Mouse (Mus musculus) forebrain, embryonic 15.5 days (tissue): ENCODE data around the gene Prkcb. TPM values are rescaled to one million over a fixed set of nuclear protein-coding genes. Genes with fewer than 3 reads are reported as not detected.

Source experiments
- ATAC-seq: fragments of 200-750 bp; cut with Nextera tagmentation; replicated peaks from 2 replicates; pipeline ENCODE4 v1.8.0; 2017; ENCODE audit warnings: mild to moderate bottlenecking, moderate TSS enrichment, moderate library complexity
- H3K27ac ChIP-seq: fragments of 300-500 bp; sonication (generic); replicated peaks from 2 replicates; pipeline ENCODE4 v1.5.1; 2015; ENCODE audit warnings: mild to moderate bottlenecking, inconsistent platforms
- H3K27me3 ChIP-seq: fragments of 300-500 bp; sonication (generic); 2 replicates; pipeline ENCODE4 v1.6.1; 2015; ENCODE audit warnings: inconsistent platforms
- H3K36me3 ChIP-seq: fragments of 300-500 bp; sonication (generic); 2 replicates; pipeline ENCODE4 v1.6.1; 2015; ENCODE audit warnings: mild to moderate bottlenecking, inconsistent platforms
- H3K4me1 ChIP-seq: fragments of 300-500 bp; sonication (generic); 2 replicates; pipeline ENCODE4 v1.6.1; 2015; ENCODE audit warnings: inconsistent platforms
- H3K4me2 ChIP-seq: fragments of 300-500 bp; sonication (generic); replicated peaks from 2 replicates; pipeline ENCODE4 v1.6.1; 2015; ENCODE audit warnings: mild to moderate bottlenecking, inconsistent platforms
- H3K4me3 ChIP-seq: fragments of 300-500 bp; sonication (generic); 2 replicates; pipeline ENCODE4 v1.5.1; 2015; ENCODE audit warnings: mild to moderate bottlenecking, inconsistent platforms
- H3K9ac ChIP-seq: fragments of 300-500 bp; sonication (generic); replicated peaks from 2 replicates; pipeline ENCODE4 v1.6.1; 2015; ENCODE audit warnings: mild to moderate bottlenecking, inconsistent platforms
- H3K9me3 ChIP-seq: fragments of 300-500 bp; sonication (generic); 2 replicates; pipeline ENCODE4 v1.6.1; 2016; ENCODE audit warnings: inconsistent platforms
- WGBS: fragments of 180-500 bp; shearing (Covaris S2); methylation state at CpG from one replicate; pipeline ENCODE4 v1.1.7; 2015; ENCODE audit warnings: mixed read lengths; 5-methylcytosine and 5-hydroxymethylcytosine counted together
- polyA plus RNA-seq: library from polyadenylated mRNA; unstranded; fragments of >200 nt; fragmentation: Nextera tagmentation; extraction: Ambion mirVana; gene quantifications from 2 replicates; pipeline ENCODE4 v1.2.1, GENCODE M21; 2015

Prkcb gene
- polyA plus RNA-seq, 1 experiment from 2014 or later = 48.6 TPM

DNA sequence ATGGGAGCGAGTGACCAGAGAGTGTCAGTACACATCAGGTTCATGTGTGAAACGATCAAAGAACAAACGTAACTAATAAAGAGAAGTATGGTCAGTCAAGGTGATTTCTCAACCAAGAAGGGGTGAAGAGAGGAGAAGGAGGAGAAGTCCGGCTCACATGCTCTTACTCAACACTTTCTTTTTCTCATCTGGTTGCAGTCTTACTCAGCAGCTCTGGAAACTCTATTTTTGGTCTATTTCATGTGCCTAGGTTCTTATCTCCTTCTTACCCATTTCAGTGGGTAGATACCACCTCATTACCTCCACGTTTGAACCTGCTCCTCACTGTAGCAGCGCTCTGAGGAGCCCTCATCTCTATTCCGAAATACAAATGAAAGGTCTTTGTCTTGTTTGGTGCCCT, 31.8 kb upstream of the Prkcb start:
- ATAC-seq = no peak
- H3K4me3 ChIP-seq = no peak overlapping the region
- H3K27me3 ChIP-seq = no peaks in the 10 kb centered on the region
- H3K27ac ChIP-seq = no peak overlapping the region
- H3K4me2 ChIP-seq = no peak overlapping the region
- 0 out of 2 replicates have a peak, but pooled peaks cover 2% of the 10 kb centered on the region for H3K4me1 ChIP-seq
- no peaks in the 10 kb centered on the region for H3K36me3 ChIP-seq
- no peak overlapping the region for H3K9ac ChIP-seq
- no peaks in the 10 kb centered on the region for H3K9me3 ChIP-seq
- WGBS = 84% methylated on average over 7 of the region's 7 CpGs

DNA sequence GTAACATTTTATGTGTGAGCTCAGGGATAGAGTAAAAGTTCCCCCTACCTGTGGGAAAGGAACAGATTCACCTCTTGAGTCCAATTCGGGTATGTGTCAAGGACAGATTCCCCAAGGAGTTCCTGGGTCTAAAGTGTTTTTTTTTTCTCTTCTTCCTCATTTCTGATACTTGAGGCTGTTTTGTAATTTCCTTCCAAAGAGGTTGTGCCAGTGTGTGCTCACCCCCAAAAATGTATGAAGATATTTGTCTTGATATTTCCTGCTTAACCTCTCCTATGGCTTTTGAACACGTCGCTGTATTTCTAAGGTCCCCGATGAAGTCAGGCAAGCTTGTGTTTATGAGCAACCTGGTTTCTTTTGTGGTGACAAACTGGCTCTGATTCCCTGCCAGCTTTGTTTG, 30.0 kb upstream of the Prkcb start:
- Histone ChIP-seq H3K9ac (no peak overlapping the region), H3K36me3 (no peaks in the 10 kb centered on the region), H3K9me3 (no peaks in the 10 kb centered on the region), H3K27me3 (no peaks in the 10 kb centered on the region), H3K4me1 (no peaks in the 10 kb centered on the region), H3K4me2 (no peak overlapping the region), H3K27ac (no peak overlapping the region), H3K4me3 (no peak overlapping the region)
- 86% methylated on average over 4 of the region's 4 CpGs for WGBS
- ATAC-seq = no peak

GRCm38 (mm10) chr7:122260055-122260602, 28.4 kb upstream of the Prkcb start:
- no peak overlapping the region for H3K9ac ChIP-seq
- no peak overlapping the region for H3K4me2 ChIP-seq
- H3K27ac ChIP-seq = no peak overlapping the region
- no peak for ATAC-seq
- no peaks in the 10 kb centered on the region for H3K4me1 ChIP-seq
- no peak overlapping the region for H3K4me3 ChIP-seq
- H3K27me3 ChIP-seq = no peaks in the 10 kb centered on the region
- no peaks in the 10 kb centered on the region for H3K9me3 ChIP-seq
- H3K36me3 ChIP-seq = no peaks in the 10 kb centered on the region
- WGBS = 89% methylated on average over 5 of the region's 5 CpGs

DNA sequence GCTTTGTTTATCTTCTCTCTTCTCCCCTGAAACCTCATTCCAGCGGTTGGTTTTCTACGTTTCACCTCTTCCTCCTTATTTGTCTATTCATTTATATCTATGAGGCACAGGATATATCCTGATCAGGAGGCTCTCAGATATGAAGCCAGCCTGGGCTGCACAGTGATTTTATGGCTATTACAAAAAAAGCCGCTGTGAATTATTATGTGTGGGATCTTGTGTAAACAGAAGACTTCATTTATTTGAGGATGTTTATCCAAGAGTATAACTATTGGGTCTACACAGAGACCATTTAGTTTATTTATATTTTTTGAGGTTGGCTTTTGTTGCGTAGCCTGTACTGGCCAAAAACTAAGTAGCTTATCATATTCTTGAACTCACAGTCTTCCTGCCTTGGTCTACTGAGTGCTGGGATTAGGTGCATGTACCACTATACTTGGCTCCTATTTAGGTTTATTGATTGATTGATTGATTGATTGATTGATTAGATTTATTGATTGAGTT, 19.5 kb upstream of the Prkcb start:
- no peaks in the 10 kb centered on the region for H3K36me3 ChIP-seq
- no peaks in the 10 kb centered on the region for H3K27me3 ChIP-seq
- WGBS = 91% methylated on average over 4 of the region's 4 CpGs
- no peaks in the 10 kb centered on the region for H3K4me1 ChIP-seq
- H3K9ac ChIP-seq = no peak overlapping the region
- H3K9me3 ChIP-seq = no peaks in the 10 kb centered on the region
- no peak overlapping the region for H3K4me2 ChIP-seq
- H3K27ac ChIP-seq = no peak overlapping the region
- H3K4me3 ChIP-seq = no peak overlapping the region
- no peak for ATAC-seq

GRCm38 (mm10) chr7:122272334-122272733, 16.2 kb upstream of the Prkcb start:
- Histone ChIP-seq H3K4me3 (no peak overlapping the region), H3K9me3 (no peaks in the 10 kb centered on the region), H3K9ac (no peak overlapping the region), H3K36me3 (no peaks in the 10 kb centered on the region), H3K27ac (no peak overlapping the region), H3K4me2 (no peak overlapping the region), H3K4me1 (peaks cover 4% of the 10 kb centered on the region; the same call in 1 of the 2 replicates), H3K27me3 (no peaks in the 10 kb centered on the region)
- no peak for ATAC-seq
- WGBS = 91% methylated on average over 2 of the region's 2 CpGs

DNA sequence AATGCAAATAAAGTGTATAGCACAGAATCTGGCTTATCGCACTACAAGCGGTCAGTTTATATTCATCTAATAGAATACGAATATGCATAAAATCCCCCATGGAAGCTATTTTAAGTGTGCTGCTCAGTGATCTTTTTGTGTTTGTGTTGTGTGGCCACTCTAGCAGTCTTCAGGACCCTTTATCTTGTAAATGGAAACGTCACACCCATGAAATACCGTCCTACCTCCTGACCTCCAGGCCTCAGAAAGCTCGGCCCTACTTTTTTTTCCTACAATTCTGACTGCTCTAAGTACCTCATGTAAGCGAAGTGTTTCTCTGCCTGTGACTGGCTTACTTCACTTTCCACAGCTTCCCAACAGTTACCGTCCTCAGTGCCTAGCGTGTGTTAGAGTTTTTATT, 9.0 kb upstream of the Prkcb start:
- Histone ChIP-seq H3K36me3 (no peaks in the 10 kb centered on the region), H3K27ac (no peak overlapping the region), H3K4me3 (no peak overlapping the region), H3K4me2 (no peak overlapping the region), H3K27me3 (no peaks in the 10 kb centered on the region), H3K9ac (no peak overlapping the region), H3K9me3 (no peaks in the 10 kb centered on the region), H3K4me1 (peaks cover 4% of the 10 kb centered on the region; the same call in 1 of the 2 replicates)
- 88% methylated on average over 9 of the region's 9 CpGs for WGBS
- ATAC-seq = no peak

DNA sequence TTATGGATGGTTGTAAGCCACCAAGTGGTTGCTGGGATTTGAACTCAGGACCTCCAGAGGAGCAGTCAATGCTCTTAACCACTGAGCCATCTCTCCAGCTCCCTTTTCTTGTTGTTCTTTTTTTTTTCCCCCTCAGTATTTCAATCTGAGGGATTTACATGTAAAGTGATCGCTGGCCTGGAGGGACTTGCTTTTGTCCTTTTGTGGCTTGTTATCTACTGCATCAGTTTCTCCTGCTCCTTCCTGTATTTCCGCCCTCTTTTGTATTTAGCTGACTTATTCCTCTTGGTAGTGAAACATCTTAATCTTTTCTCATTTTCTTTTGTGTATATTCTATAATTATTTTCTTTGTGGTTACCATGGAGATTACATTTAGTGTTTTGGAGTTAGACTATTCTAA, 8.2 kb upstream of the Prkcb start:
- Histone ChIP-seq H3K9me3 (no peaks in the 10 kb centered on the region), H3K4me2 (no peak overlapping the region), H3K4me3 (no peak overlapping the region), H3K27me3 (no peaks in the 10 kb centered on the region), H3K9ac (no peak overlapping the region), H3K36me3 (no peaks in the 10 kb centered on the region), H3K27ac (no peak overlapping the region), H3K4me1 (peaks cover 4% of the 10 kb centered on the region; the same call in 1 of the 2 replicates)
- no peak for ATAC-seq
- WGBS = 78% methylated on average over 2 of the region's 2 CpGs

GRCm38 (mm10) chr7:122282584-122282983, 6.0 kb upstream of the Prkcb start:
- WGBS = 80% methylated on average over 2 of the region's 2 CpGs

GRCm38 (mm10) chr7:122287217-122287616, 1.3 kb upstream of the Prkcb start:
- Histone ChIP-seq H3K4me3 (no peak overlapping the region), H3K36me3 (no peaks in the 10 kb centered on the region), H3K9me3 (no peaks in the 10 kb centered on the region), H3K4me1 (peaks cover 19% of the 10 kb centered on the region), H3K27ac (no peak overlapping the region), H3K9ac (no peak overlapping the region), H3K4me2 (no peak overlapping the region), H3K27me3 (peaks cover 21% of the 10 kb centered on the region; the same call in 1 of the 2 replicates)
- WGBS = 61% methylated on average over 1 of the region's 1 CpGs
- no peak for ATAC-seq

More at GRCm38 (mm10) chr7:122282584-122282983, 6.0 kb upstream of the Prkcb start:
- no peak for ATAC-seq
- Histone ChIP-seq H3K36me3 (no peaks in the 10 kb centered on the region), H3K27ac (no peak overlapping the region), H3K9me3 (no peaks in the 10 kb centered on the region), H3K4me2 (no peak overlapping the region), H3K4me1 (no peaks in the 10 kb centered on the region), H3K27me3 (0 out of 2 replicates have a peak, but pooled peaks cover 5% of the 10 kb centered on the region), H3K9ac (no peak overlapping the region), H3K4me3 (no peak overlapping the region)

DNA sequence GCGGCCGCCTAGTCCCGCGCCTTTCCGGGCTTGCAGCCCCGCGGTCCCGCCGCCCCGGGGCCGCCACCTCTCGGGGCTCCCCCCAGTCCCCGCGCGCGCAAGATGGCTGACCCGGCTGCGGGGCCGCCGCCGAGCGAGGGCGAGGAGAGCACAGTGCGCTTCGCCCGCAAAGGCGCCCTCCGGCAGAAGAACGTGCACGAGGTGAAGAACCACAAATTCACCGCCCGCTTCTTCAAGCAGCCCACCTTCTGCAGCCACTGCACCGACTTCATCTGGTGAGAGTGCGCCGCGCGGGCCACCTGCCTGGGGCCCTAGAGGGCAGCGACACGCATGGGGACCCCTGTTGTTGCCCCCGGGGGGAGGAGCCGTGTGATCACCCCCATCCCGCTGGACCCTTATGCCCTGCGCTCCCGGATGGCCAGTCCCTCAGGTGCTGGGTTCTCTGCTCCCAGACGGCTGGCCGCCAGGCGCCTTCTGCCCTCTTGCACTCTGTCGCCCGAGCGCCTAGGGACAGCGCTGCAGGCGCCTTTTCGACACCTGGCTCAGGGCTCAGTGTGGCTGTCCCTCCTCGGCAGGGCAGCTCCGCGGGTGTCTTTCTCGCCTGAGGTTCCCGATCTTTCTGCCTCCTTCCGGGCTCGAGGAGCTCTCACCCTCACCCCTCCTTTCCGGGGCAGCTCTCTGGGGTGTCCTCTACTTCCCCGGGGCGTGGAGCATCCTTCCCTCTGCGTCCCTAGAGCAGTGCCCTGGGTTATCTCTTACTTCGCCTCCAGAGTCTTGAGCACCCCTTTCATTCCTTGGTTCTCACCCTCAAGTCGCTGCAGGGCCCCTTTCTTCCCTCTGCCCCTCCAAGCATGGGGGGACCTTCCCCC, 926 bp downstream of the Prkcb start:
- Histone ChIP-seq H3K4me2 (peak overlapping the region; percentile 92), H3K27me3 (peaks cover 21% of the 10 kb centered on the region; the same call in 1 of the 2 replicates), H3K9ac (peak overlapping the region; percentile 60), H3K36me3 (no peaks in the 10 kb centered on the region), H3K27ac (0 out of 2 replicates have a peak overlapping the region, but pooled peaks have one; percentile 31), H3K4me3 (peak overlapping the region; percentile 73), H3K4me1 (peaks cover 19% of the 10 kb centered on the region), H3K9me3 (no peaks in the 10 kb centered on the region)
- peak; percentile 62 for ATAC-seq
- under 1% methylated on average over 66 of the region's 66 CpGs for WGBS

DNA sequence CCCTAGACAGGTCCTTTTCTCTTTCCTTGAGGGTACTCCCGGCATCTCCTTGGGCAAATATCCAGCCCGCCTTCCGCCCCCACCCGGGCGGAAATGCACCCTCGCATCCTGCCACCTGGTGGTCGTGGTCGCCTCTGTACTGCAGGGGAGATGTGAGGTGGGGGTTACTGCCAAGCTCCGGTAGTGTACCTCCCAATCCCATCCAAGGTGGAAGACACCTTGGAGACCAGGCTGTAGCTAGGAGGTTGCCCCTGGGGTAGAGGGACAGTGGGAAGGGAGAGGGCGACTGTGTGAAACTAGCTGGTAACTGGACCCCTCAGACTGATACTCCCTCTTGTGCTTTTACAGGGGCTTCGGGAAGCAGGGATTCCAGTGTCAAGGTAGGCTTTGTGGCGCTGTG, 1.6 kb downstream of the Prkcb start:
- H3K36me3 ChIP-seq = no peaks in the 10 kb centered on the region
- no peaks in the 10 kb centered on the region for H3K9me3 ChIP-seq
- H3K9ac ChIP-seq = peak overlapping the region; percentile 60
- H3K27me3 ChIP-seq = peaks cover 21% of the 10 kb centered on the region; the same call in 1 of the 2 replicates
- H3K4me2 ChIP-seq = peak overlapping the region; percentile 92
- ATAC-seq = peak; percentile 32; the same call in 1 of the 2 replicates
- 11% methylated on average over 12 of the region's 12 CpGs for WGBS
- no peak overlapping the region for H3K27ac ChIP-seq
- H3K4me1 ChIP-seq = peaks cover 19% of the 10 kb centered on the region
- H3K4me3 ChIP-seq = peak overlapping the region; percentile 73

- Histone ChIP-seq H3K9ac (no peak overlapping the region; the same call in 1 of the 2 replicates), H3K27ac (no peak overlapping the region), H3K4me2 (peak overlapping the region; percentile 92; the same call in 1 of the 2 replicates), H3K4me1 (peaks cover 19% of the 10 kb centered on the region), H3K36me3 (no peaks in the 10 kb centered on the region), H3K9me3 (no peaks in the 10 kb centered on the region), H3K27me3 (peaks cover 21% of the 10 kb centered on the region; the same call in 1 of the 2 replicates), H3K4me3 (no peak overlapping the region)
- 62% methylated on average over 3 of the region's 3 CpGs for WGBS
- no peak for ATAC-seq
Measured at GRCm38 (mm10) chr7:122290771-122291170, 2.2 kb downstream of the Prkcb start.
